ENCODE assay signal across 20 mouse cellular contexts in the genomic region with DNA sequence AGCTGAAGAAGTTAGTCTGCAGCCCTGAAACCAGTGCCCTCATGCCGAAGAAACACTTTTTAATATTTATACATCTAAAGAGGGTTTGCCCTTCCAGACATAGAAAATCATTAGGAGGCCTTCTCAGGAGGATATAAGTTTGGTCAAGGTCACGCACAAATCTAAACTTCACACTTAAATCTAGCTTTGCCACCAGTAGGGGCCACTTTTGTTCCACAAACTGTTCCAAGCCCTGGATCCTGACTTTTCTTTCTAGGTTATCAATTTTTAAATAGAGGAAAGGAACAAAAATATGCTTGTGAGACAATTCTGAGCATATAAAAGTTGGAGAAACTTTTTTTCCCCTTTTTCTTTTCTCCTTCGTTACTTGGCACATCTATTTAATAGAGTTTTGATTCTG.
DNase-seq lines count a peak whose midpoint lies in the region; ATAC-seq and TF ChIP-seq lines count a peak whose summit lies in the region.
"Had no signal": no experiment of that assay in that cellular context is flagged by ENCODE, and none has a peak within 500 bp of the region (broad histone marks: within the 10 kb centered on the region; RNA-seq: fewer than 3 reads in every experiment).

No protein-coding gene starts in this region.

- TF ChIP-seq RAD21 in MEL (IDR thresholded peaks at IDR 0.05; ENCODE audit: low read depth, low read length): peak; percentile 16

- no peak overlapping the region for H3K27ac ChIP-seq in hindbrain, postnatal 0 days
- H3K27ac ChIP-seq in hindbrain, embryonic 10.5 days: no peak overlapping the region
- no peak overlapping the region for H3K27ac ChIP-seq in MEL (ENCODE audit: control insufficient read depth, low read depth, low read length)
- H3K27ac ChIP-seq: forebrain, embryonic 13.5 days; heart, embryonic 10.5 days; hindbrain, embryonic 13.5 days; limb, embryonic 10.5 days; macrophage; midbrain, embryonic 10.5 days had no signal

- TF ChIP-seq CTCF in hindbrain, postnatal 0 days (IDR thresholded peaks at IDR 0.05; ENCODE audit: low read depth): peak; percentile 46
- peak in 1 of 3 experiments; percentile 13; a peak in 1 of 6 replicates for TF ChIP-seq CTCF in MEL (IDR thresholded peaks at IDR 0.05 in 2 of 3, conservative IDR thresholded peaks at IDR 0.05 in 1 of 3; ENCODE audit: control insufficient read depth in 1 of 3, insufficient read depth in 1 of 3, low read depth in 2 of 3, low read length in 3 of 3, poor library complexity in 1 of 3, severe bottlenecking in 1 of 3)

- no peaks in the 10 kb centered on the region for H3K36me3 ChIP-seq in hindbrain, postnatal 0 days (ENCODE audit: insufficient read depth, low read length)
- H3K36me3 ChIP-seq in hindbrain, embryonic 10.5 days: no peaks in the 10 kb centered on the region
- H3K36me3 ChIP-seq in MEL (ENCODE audit: control insufficient read depth in 1 of 2, insufficient read depth in 2 of 2, low read length in 2 of 2): no peaks in the 10 kb centered on the region
- H3K36me3 ChIP-seq: heart, embryonic 10.5 days; hindbrain, embryonic 13.5 days; limb, embryonic 10.5 days; midbrain, embryonic 10.5 days had no signal

- H3K9ac ChIP-seq in hindbrain, postnatal 0 days (replicated peaks; ENCODE audit: low read length): no peak overlapping the region
- H3K9ac ChIP-seq in MEL (ENCODE audit: control insufficient read depth, low read depth, low read length, poor library complexity, severe bottlenecking): no peak overlapping the region
- H3K9ac ChIP-seq: forebrain, embryonic 13.5 days; hindbrain, embryonic 13.5 days had no signal

- no peak for ATAC-seq in hindbrain, postnatal 0 days
- ATAC-seq: activated CD4-positive, CD25-positive, alpha-beta regulatory T cell, adult 4 months; forebrain, embryonic 13.5 days had no signal

- peak; percentile 49 for DNase-seq in hindbrain, postnatal 0 days (ENCODE audit: low spot score)
- no peak for DNase-seq in hindbrain, embryonic 10.5 days (ENCODE audit: low spot score)
- peak; percentile 30 for DNase-seq in layer of hippocampus, adult 11-12 months (ENCODE audit: low spot score)
- no peak for DNase-seq in layer of hippocampus, adult 8-10 months (ENCODE audit: low spot score in 2 of 2)
- DNase-seq in MEL (ENCODE audit: low read depth, low spot score): no peak
- DNase-seq in NIH3T3 (ENCODE audit: low read depth): peak; percentile 3
- no peak for DNase-seq in right cerebral cortex, postnatal 25 days
- DNase-seq: cerebellum, adult 11 months; cerebellum, postnatal 10 days; gastrocnemius, postnatal 25 days; lung, adult 18-20 months; right cerebral cortex, adult 18-20 months; thymus, postnatal 14 days had no signal

- H3K4me3 ChIP-seq in hindbrain, postnatal 0 days (ENCODE audit: low read length): no peak overlapping the region
- H3K4me3 ChIP-seq in hindbrain, embryonic 10.5 days: no peak overlapping the region
- no peak overlapping the region for H3K4me3 ChIP-seq in MEL (ENCODE audit: control insufficient read depth in 1 of 2, insufficient read depth in 1 of 2, low read depth in 2 of 2, low read length in 2 of 2)
- H3K4me3 ChIP-seq: forebrain, embryonic 13.5 days; heart, embryonic 10.5 days; hindbrain, embryonic 13.5 days; limb, embryonic 10.5 days; midbrain, embryonic 10.5 days had no signal

- no peaks in the 10 kb centered on the region for H3K27me3 ChIP-seq in hindbrain, postnatal 0 days (ENCODE audit: insufficient read depth, low read length)
- H3K27me3 ChIP-seq in hindbrain, embryonic 10.5 days (ENCODE audit: insufficient read depth, poor library complexity, severe bottlenecking): 0 out of 2 replicates have a peak, but pooled peaks cover 5% of the 10 kb centered on the region
- no peaks in the 10 kb centered on the region for H3K27me3 ChIP-seq in MEL (ENCODE audit: control insufficient read depth in 1 of 2, insufficient read depth in 2 of 2, low read length in 2 of 2)
- H3K27me3 ChIP-seq: forebrain, embryonic 13.5 days; hindbrain, embryonic 13.5 days had no signal

- H3K9me3 ChIP-seq in hindbrain, postnatal 0 days (ENCODE audit: low read length): no peaks in the 10 kb centered on the region
- H3K9me3 ChIP-seq in hindbrain, embryonic 10.5 days: no peaks in the 10 kb centered on the region
- no peaks in the 10 kb centered on the region for H3K9me3 ChIP-seq in MEL (replicated peaks; ENCODE audit: insufficient read depth, low read length)
- H3K9me3 ChIP-seq: forebrain, embryonic 13.5 days; heart, embryonic 10.5 days; hindbrain, embryonic 13.5 days; limb, embryonic 10.5 days; midbrain, embryonic 10.5 days had no signal

- H3K4me2 ChIP-seq in hindbrain, postnatal 0 days (ENCODE audit: low read depth, low read length): no peak overlapping the region
- H3K4me2 ChIP-seq: forebrain, embryonic 13.5 days; hindbrain, embryonic 13.5 days had no signal

- TF ChIP-seq POLR2A in MEL (IDR thresholded peaks at IDR 0.05; ENCODE audit: control insufficient read depth in 1 of 2, insufficient read depth in 1 of 2, low read depth in 1 of 2, low read length in 2 of 2, poor library complexity in 1 of 2): no peak

- 73% methylated on average over 3 of the region's 3 CpGs for WGBS in hindbrain, postnatal 0 days
- 85% methylated on average over 3 of the region's 3 CpGs for WGBS in hindbrain, embryonic 10.5 days

- TF ChIP-seq EP300 in MEL (IDR thresholded peaks at IDR 0.05; ENCODE audit: low read depth in 1 of 2, low read length in 2 of 2): no peak

- peaks cover 11% of the 10 kb centered on the region for H3K4me1 ChIP-seq in hindbrain, postnatal 0 days (ENCODE audit: insufficient read depth, low read length)
- H3K4me1 ChIP-seq in hindbrain, embryonic 10.5 days (replicated peaks): peaks cover 21% of the 10 kb centered on the region
- no peaks in the 10 kb centered on the region for H3K4me1 ChIP-seq in MEL (ENCODE audit: control insufficient read depth in 1 of 2, insufficient read depth in 2 of 2, low read length in 2 of 2)
- H3K4me1 ChIP-seq: heart, embryonic 10.5 days had no signal

- no peaks in the 10 kb centered on the region for H3K79me2 ChIP-seq in MEL (ENCODE audit: control insufficient read depth, insufficient read depth, low read length, poor library complexity)

TF ChIP-seq in MEL, 35 proteins besides CTCF, POLR2A, EP300 and RAD21:
- no peak for TF ChIP-seq ZC3H11A (IDR thresholded peaks at IDR 0.05; ENCODE audit: low read depth, low read length)
- no peak for TF ChIP-seq TAL1 (IDR thresholded peaks at IDR 0.05; ENCODE audit: low read length)
- TF ChIP-seq CHD2 (IDR thresholded peaks at IDR 0.05; ENCODE audit: low read length): no peak
- TF ChIP-seq MEF2A (IDR thresholded peaks at IDR 0.05; ENCODE audit: extremely low read depth, insufficient replicate concordance, low read depth, low read length, poor library complexity, severe bottlenecking): no peak
- TF ChIP-seq GABPA (IDR thresholded peaks at IDR 0.05; ENCODE audit: low read depth, low read length): no peak
- TF ChIP-seq UBTF (IDR thresholded peaks at IDR 0.05; ENCODE audit: borderline replicate concordance, insufficient read depth, low read depth, low read length): no peak
- no peak for TF ChIP-seq MAZ (IDR thresholded peaks at IDR 0.05; ENCODE audit: low read depth, low read length)
- TF ChIP-seq CHD1 (IDR thresholded peaks at IDR 0.05; ENCODE audit: low read depth, low read length): no peak
- no peak for TF ChIP-seq MYC (IDR thresholded peaks at IDR 0.05; ENCODE audit: low read depth, low read length)
- TF ChIP-seq E2F4 (IDR thresholded peaks at IDR 0.05; ENCODE audit: borderline replicate concordance, low read depth, low read length): no peak
- no peak for TF ChIP-seq MYB (IDR thresholded peaks at IDR 0.05; ENCODE audit: low read depth, low read length)
- no peak for TF ChIP-seq ZMIZ1 (IDR thresholded peaks at IDR 0.05; ENCODE audit: low read depth, low read length)
- no peak for TF ChIP-seq MAFK (IDR thresholded peaks at IDR 0.05; ENCODE audit: borderline replicate concordance, low read depth, low read length)
- no peak for TF ChIP-seq ELF1 (IDR thresholded peaks at IDR 0.05; ENCODE audit: low read depth, low read length)
- no peak for TF ChIP-seq USF1 (IDR thresholded peaks at IDR 0.05; ENCODE audit: low read depth, low read length)
- TF ChIP-seq NELFE (IDR thresholded peaks at IDR 0.05; ENCODE audit: low read depth, low read length): no peak
- no peak for TF ChIP-seq RCOR1 (IDR thresholded peaks at IDR 0.05; ENCODE audit: low read depth, low read length)
- TF ChIP-seq MAX (IDR thresholded peaks at IDR 0.05; ENCODE audit: low read length): no peak
- TF ChIP-seq TBP (IDR thresholded peaks at IDR 0.05; ENCODE audit: low read depth, low read length): no peak
- no peak for TF ChIP-seq TCF12 (IDR thresholded peaks at IDR 0.05; ENCODE audit: low read depth, low read length)
TF ChIP-seq in MEL: peak in this region for 0.

Comparison
In these comparisons a context has a peak if more than half of its experiments do, and no peak if none do; other contexts are left out.
1. DNase-seq: peak in hindbrain, postnatal 0 days (single experiment), layer of hippocampus, adult 11-12 months (single experiment) and NIH3T3 (single experiment); none in hindbrain, embryonic 10.5 days (single experiment), layer of hippocampus, adult 8-10 months (0 of 2), MEL (single experiment) and right cerebral cortex, postnatal 25 days (single experiment).